Mouse (Mus musculus): ENCODE data around the gene Pde3b. TPM values are rescaled to one million over a fixed set of nuclear protein-coding genes. Genes with fewer than 3 reads are reported as not detected.

The Pde3b gene
- polyA plus RNA-seq, 1 experiment from 2014 or later, result 21.1 TPM

- H3K27me3 ChIP-seq, result no peaks in the 10 kb centered on the region
- no peak for TF ChIP-seq CTCF (IDR thresholded peaks at IDR 0.05)
- ATAC-seq, result no peak
- DNase-seq (ENCODE audit: low read depth, low spot score), result no peak
- ChIA-PET CTCF (no interaction called here), POLR2A (no interaction called here)
- in situ Hi-C loops (cut with MboI; ENCODE audit: low pct_unique_long_range_greater_than_20kb), result no loop called here
Observed at GRCm38 (mm10) chr7:114478901-114479300, 63.8 kb downstream of the Pde3b start.

DNA sequence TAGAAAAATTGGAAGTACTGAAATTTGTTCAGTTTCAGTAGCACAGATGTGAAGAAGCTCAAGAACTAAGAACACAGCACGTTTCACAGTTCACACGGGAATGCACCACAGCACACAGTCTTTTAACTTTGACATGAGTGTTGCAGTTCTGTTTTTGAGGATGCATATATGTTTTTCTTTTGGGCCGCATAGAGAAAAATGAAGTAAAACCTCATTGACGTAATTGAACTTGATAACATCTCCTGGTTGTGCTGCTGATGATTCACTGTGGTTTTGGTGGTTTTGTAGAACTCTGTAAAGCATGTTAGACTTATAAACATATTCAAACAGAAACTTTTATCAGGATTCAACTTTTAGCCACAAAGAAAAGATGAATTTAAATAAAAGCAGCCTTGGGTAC is 64.7 kb downstream of the Pde3b start:
- H3K27me3 ChIP-seq, result no peaks in the 10 kb centered on the region
- no peak for ATAC-seq
- in situ Hi-C loops (cut with MboI; ENCODE audit: low pct_unique_long_range_greater_than_20kb), result no loop called here

DNA sequence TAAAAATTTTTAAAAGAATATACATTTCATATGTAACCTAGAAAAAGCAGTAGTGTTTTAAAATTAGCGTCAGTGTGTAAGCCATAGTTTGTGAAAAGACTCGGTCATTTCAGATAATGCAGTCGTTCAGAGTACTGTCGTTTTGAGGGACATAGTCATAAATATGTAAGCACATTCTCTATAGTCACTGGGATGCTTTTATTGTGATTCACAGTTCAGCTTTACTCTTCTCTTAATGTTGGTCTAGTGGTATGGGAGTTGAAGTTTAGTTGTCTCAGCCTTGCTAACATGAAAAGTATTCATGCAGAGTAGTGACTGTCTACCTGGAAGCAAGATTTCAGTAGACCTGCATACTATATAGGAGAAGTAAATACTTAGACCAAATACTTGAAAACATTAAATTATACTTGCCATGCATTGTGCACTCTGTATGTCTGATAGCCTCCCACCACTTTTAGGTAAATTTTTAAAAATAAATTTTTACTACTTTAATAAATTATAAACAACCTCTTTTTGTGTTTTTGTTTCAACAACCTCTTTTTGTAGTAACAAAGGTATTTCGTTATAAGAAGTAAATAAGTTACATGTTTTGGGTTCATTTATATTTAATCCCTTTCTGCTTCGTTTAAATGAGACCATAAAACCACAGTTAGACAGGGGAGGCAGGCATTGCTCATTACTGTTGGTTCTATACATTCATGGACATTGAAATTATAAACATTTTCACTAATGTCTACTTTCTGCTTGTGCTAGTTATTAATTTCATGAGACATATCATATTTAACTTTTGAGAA is 65.3 kb downstream of the Pde3b start:
- ChIA-PET POLR2A (no interaction called here), CTCF (no interaction called here)
- no peak for DNase-seq (ENCODE audit: low read depth, low spot score)
- in situ Hi-C loops (cut with MboI; ENCODE audit: low pct_unique_long_range_greater_than_20kb), result no loop called here
- ATAC-seq, result no peak
- TF ChIP-seq CTCF (IDR thresholded peaks at IDR 0.05), result no peak
- no peaks in the 10 kb centered on the region for H3K27me3 ChIP-seq

More for the DNA sequence above, 64.7 kb downstream of the Pde3b start:
- no peak for TF ChIP-seq CTCF (IDR thresholded peaks at IDR 0.05)
- POLR2A ChIA-PET, result no interaction called here
- DNase-seq (ENCODE audit: low read depth, low spot score), result peak; percentile 12
- CTCF ChIA-PET, result no interaction called here

DNA sequence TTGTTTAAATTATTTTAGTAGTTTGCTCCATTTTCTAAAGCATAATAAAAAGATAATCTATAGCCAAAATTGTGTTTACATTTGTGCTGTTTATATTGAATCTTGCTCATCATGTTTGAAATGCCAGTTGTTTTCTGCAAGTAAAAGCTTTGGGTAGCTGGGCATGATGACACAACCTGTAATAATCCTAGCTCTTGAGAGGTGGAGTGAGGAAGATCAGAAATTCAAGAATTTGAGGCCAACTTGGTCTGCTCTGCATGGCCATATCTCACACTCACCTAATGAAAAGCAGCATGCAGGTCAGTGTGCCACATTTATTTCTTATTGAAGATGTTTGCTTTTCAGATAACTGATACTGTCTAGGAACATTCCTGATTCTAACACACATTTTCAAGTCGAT is 65.9 kb downstream of the Pde3b start:
- ATAC-seq, result no peak
- no peak for TF ChIP-seq CTCF (IDR thresholded peaks at IDR 0.05)
- no peaks in the 10 kb centered on the region for H3K27me3 ChIP-seq
- CTCF ChIA-PET, result interaction anchor here (0.9 kb wide), 1 partner anchor 15 kb away, joined by 4 read pairs; no protein-coding TSS in a partner anchor
- no peak for DNase-seq (ENCODE audit: low read depth, low spot score)
- in situ Hi-C loops (cut with MboI; ENCODE audit: low pct_unique_long_range_greater_than_20kb), result no loop called here
- POLR2A ChIA-PET, result no interaction called here

DNA sequence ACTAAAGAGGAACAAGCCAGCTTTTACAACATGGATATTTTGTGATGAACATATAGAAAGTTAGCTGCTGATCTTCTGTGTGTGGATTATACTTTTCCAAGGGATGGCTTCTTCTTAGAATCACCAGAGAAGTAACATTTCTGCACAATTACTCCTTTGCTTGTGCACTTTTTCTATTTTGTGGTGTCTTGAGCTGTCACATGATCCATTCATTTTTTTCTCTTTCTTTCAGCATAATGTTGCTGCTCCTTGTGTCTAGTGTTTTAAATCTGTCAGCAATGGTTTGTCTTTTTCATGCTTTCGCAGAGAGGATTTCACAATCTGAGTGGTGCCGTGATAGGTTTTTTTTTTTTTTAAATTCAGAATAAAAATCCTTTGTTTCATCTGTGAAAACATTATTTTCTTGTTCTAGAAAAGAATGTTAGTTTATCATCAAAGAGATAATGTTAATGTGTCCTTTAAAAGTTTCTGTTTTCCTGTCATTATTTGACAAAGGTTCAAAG is 66.4 kb downstream of the Pde3b start:
- H3K27me3 ChIP-seq, result no peaks in the 10 kb centered on the region
- ChIA-PET CTCF (interaction anchor here (0.9 kb wide), 1 partner anchor 14 kb away, joined by 4 read pairs; no protein-coding TSS in a partner anchor), POLR2A (no interaction called here)
- DNase-seq (ENCODE audit: low read depth, low spot score) (no peak), ATAC-seq (no peak)
- no peak for TF ChIP-seq CTCF (IDR thresholded peaks at IDR 0.05)
- in situ Hi-C loops (cut with MboI; ENCODE audit: low pct_unique_long_range_greater_than_20kb), result no loop called here

- CTCF ChIA-PET, result no interaction called here
- ATAC-seq (no peak), DNase-seq (ENCODE audit: low read depth, low spot score) (no peak)
- H3K27me3 ChIP-seq, result no peaks in the 10 kb centered on the region
- in situ Hi-C loops (cut with MboI; ENCODE audit: low pct_unique_long_range_greater_than_20kb), result loop anchor here (5.0 kb wide), 2 partner anchors 75 to 210 kb away; partner anchors contain the start of gene Pde3b
- POLR2A ChIA-PET, result no interaction called here
- TF ChIP-seq CTCF (IDR thresholded peaks at IDR 0.05), result no peak
Observed at GRCm38 (mm10) chr7:114492540-114492939, 77.5 kb downstream of the Pde3b start.

- CTCF ChIA-PET, result interaction anchor here (0.9 to 1.3 kb wide), 5 partner anchors 22 to 242 kb away, joined by 3 to 6 read pairs (median 3); partner anchors contain the start of gene Psma1
- H3K27me3 ChIP-seq, result no peaks in the 10 kb centered on the region
- no peak for TF ChIP-seq CTCF (IDR thresholded peaks at IDR 0.05)
- POLR2A ChIA-PET, result no interaction called here
- DNase-seq (ENCODE audit: low read depth, low spot score), result no peak
- no peak for ATAC-seq
- in situ Hi-C loops (cut with MboI; ENCODE audit: low pct_unique_long_range_greater_than_20kb), result loop anchor here (5.0 kb wide), 2 partner anchors 77 to 212 kb away; partner anchors contain the start of gene Pde3b
Observed at GRCm38 (mm10) chr7:114494033-114494432, 79.0 kb downstream of the Pde3b start.

DNA sequence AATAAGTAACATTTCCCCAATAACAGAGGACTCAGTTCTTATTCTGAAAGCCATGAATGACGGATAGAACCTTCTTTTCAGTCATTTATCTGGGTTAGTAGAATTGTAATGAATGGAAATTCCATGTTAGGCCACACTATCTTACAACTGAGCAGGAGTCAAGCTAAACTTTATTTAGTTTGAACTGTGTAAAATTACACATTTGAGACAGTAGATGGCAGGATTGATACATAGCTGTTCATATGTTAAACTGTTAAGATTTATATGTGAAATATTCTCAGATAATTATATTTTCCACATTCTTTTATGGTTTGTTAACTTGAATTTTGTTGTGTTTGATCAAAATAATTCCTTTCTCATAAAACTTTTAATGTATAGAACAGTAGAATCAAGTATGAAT is 84.2 kb downstream of the Pde3b start:
- no peaks in the 10 kb centered on the region for H3K27me3 ChIP-seq
- in situ Hi-C loops (cut with MboI; ENCODE audit: low pct_unique_long_range_greater_than_20kb), result no loop called here
- DNase-seq (ENCODE audit: low read depth, low spot score), result no peak
- ATAC-seq, result no peak
- TF ChIP-seq CTCF (IDR thresholded peaks at IDR 0.05), result peak; percentile 22
- CTCF ChIA-PET, result no interaction called here
- POLR2A ChIA-PET, result interaction anchor here (0.6 to 0.7 kb wide), 2 partner anchors 194 to 508 kb away, joined by 3 to 5 read pairs; no protein-coding TSS in a partner anchor

DNA sequence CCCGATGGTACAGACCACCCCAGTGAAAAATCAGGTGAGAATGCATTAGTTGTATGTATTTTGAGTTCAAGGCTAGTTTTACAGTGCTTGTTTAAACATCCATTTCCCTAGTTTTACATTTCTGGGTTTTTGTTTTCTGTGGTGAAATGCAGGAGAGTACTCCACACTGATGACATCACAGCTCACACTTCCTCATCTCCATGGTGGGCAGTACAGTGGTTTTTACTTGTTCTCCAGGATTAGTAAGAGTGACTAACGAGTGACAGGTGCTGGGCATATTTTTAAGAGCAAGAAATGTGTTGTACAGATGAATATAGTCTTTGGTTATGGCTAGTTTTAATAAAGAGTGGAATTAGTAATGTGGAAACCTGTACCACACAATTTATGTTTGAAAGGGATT is 93.8 kb downstream of the Pde3b start:
- CTCF ChIA-PET, result no interaction called here
- ATAC-seq (no peak), DNase-seq (ENCODE audit: low read depth, low spot score) (no peak)
- TF ChIP-seq CTCF (IDR thresholded peaks at IDR 0.05), result no peak
- no peaks in the 10 kb centered on the region for H3K27me3 ChIP-seq
- POLR2A ChIA-PET, result no interaction called here
- in situ Hi-C loops (cut with MboI; ENCODE audit: low pct_unique_long_range_greater_than_20kb), result no loop called here

DNA sequence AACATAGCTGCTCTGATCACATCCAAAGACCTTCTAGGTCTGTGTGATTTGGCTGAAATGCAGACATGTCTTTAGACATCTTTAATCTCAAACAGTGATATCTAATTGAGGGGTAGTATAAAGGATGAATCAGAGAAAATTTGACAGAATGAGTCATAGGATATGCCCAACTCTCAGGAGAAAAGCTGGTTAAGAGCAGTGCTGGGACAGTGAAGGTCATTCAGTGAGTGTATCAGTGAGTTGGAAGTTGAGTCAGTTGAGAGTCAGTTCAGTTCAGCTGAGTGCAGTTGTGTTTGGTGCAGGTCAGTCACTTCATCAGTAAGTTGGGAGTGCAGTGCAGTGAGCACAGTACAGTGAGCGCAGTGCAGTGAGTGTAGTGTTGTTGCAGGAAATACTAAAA is 105.0 kb downstream of the Pde3b start:
- in situ Hi-C loops (cut with MboI; ENCODE audit: low pct_unique_long_range_greater_than_20kb), result no loop called here
- ATAC-seq, result no peak
- CTCF ChIA-PET, result no interaction called here

DNA sequence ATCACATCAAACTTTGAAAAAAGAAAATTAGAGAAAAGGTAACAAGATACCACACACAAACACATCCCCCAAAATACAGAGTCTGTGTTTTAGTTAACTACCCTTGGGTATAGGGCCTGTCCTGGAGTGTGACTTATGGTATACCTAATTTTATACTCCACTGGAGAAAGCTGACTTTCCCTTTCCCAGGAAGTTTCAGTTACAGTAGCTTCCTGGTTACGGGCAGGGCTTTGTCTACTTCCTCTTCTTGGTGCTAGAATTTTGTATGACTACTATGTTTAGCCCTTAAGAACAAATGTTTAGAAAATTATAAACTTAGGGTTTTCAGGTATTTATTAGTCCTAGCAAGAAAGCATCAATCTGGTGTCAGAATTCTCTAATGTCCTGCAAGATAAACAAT is 111.2 kb downstream of the Pde3b start:
- in situ Hi-C loops (cut with MboI; ENCODE audit: low pct_unique_long_range_greater_than_20kb), result no loop called here
- no peak for TF ChIP-seq CTCF (IDR thresholded peaks at IDR 0.05)
- ATAC-seq (no peak), DNase-seq (ENCODE audit: low read depth, low spot score) (no peak)
- no peaks in the 10 kb centered on the region for H3K27me3 ChIP-seq
- ChIA-PET POLR2A (no interaction called here), CTCF (interaction anchor here (2.0 kb wide), 1 partner anchor 10 kb away, joined by 6 read pairs; no protein-coding TSS in a partner anchor)

More for the DNA sequence above, 105.0 kb downstream of the Pde3b start:
- H3K27me3 ChIP-seq, result no peaks in the 10 kb centered on the region
- POLR2A ChIA-PET, result no interaction called here
- DNase-seq (ENCODE audit: low read depth, low spot score), result no peak
- no peak for TF ChIP-seq CTCF (IDR thresholded peaks at IDR 0.05)

Data from Patski (cell line).